Mouse (Mus musculus) heart, adult 2 months (tissue): ENCODE measurements around the gene Dglucy.

Experiments
- CTCF ChIP-seq: fragments of 200-600 bp; IDR thresholded peaks from 2 replicates; pipeline ENCODE4 v1.8.1; 2022; ENCODE audit warnings: antibody characterized with exemption, mild to moderate bottlenecking, moderate library complexity
- POLR2A ChIP-seq: fragments of 200-500 bp; IDR thresholded peaks from 2 replicates; pipeline ENCODE4 v1.6.1; 2011; ENCODE audit warnings: mild to moderate bottlenecking, low read depth, low read length, control low read depth; ENCODE audit not compliant: insufficient read depth

GRCm38 (mm10) chr12:100762663-100763425 lies 16.0 kb upstream of the Dglucy start:
- TF ChIP-seq CTCF = no peak
- TF ChIP-seq POLR2A = no peak
